Mouse (Mus musculus): ENCODE measurements around the gene Pdik1l. TPM values are rescaled to one million over a fixed set of nuclear protein-coding genes. Genes with fewer than 3 reads are reported as not detected.
"Not testable (repeated sequence)": the region's sequence is repeated elsewhere in the genome, so short reads cannot be mapped to it uniquely, and the experiment has no call there.

Pdik1l gene
- polyA plus RNA-seq, 1 experiment from 2014 or later: 20.2 TPM

- 91% methylated on average over 8 of the region's 8 CpGs for WGBS
- no peak overlapping the region for H3K4me2 ChIP-seq
- H3K9me3 ChIP-seq: no peaks in the 10 kb centered on the region
- ATAC-seq (ENCODE audit: insufficient number of reproducible peaks, low FRiP score, low TSS enrichment, low read depth): no peak
- no peak overlapping the region for H3K27ac ChIP-seq
- H3K36me3 ChIP-seq: no peaks in the 10 kb centered on the region
- H3K4me1 ChIP-seq: 0 out of 2 replicates have a peak, but pooled peaks cover 4% of the 10 kb centered on the region
- H3K4me3 ChIP-seq: no peak overlapping the region
- H3K9ac ChIP-seq: no peak overlapping the region
- peaks cover 10% of the 10 kb centered on the region; the same call in 1 of the 2 replicates for H3K27me3 ChIP-seq
These were observed 9.7 kb upstream of the Pdik1l start for GRCm38 (mm10) chr4:134297369-134297768.

GRCm38 (mm10) chr4:134296523-134296922 lies 8.8 kb upstream of the Pdik1l start:
- H3K9ac ChIP-seq: no peak overlapping the region
- no peak for ATAC-seq (ENCODE audit: insufficient number of reproducible peaks, low FRiP score, low TSS enrichment, low read depth)
- H3K27ac ChIP-seq: no peak overlapping the region
- 95% methylated on average over 4 of the region's 4 CpGs for WGBS
- H3K36me3 ChIP-seq: no peaks in the 10 kb centered on the region
- no peak overlapping the region for H3K4me3 ChIP-seq
- H3K9me3 ChIP-seq: no peaks in the 10 kb centered on the region
- peaks cover 10% of the 10 kb centered on the region; the same call in 1 of the 2 replicates for H3K27me3 ChIP-seq
- 0 out of 2 replicates have a peak, but pooled peaks cover 4% of the 10 kb centered on the region for H3K4me1 ChIP-seq
- no peak overlapping the region for H3K4me2 ChIP-seq

GRCm38 (mm10) chr4:134296096-134296495 lies 8.4 kb upstream of the Pdik1l start:
- 86% methylated on average over 4 of the region's 4 CpGs for WGBS
- H3K9me3 ChIP-seq: not testable (repeated sequence)

GRCm38 (mm10) chr4:134293692-134294163 lies 6.0 kb upstream of the Pdik1l start:
- Histone ChIP-seq H3K9ac (no peak overlapping the region), H3K4me2 (no peak overlapping the region), H3K4me1 (peaks cover 3% of the 10 kb centered on the region), H3K36me3 (no peaks in the 10 kb centered on the region), H3K9me3 (no peaks in the 10 kb centered on the region), H3K27ac (no peak overlapping the region), H3K27me3 (peaks cover 10% of the 10 kb centered on the region; the same call in 1 of the 2 replicates), H3K4me3 (no peak overlapping the region)
- ATAC-seq (ENCODE audit: insufficient number of reproducible peaks, low FRiP score, low TSS enrichment, low read depth): no peak
- WGBS: 45% methylated on average over 9 of the region's 9 CpGs

More at GRCm38 (mm10) chr4:134296096-134296495, 8.4 kb upstream of the Pdik1l start:
- not testable (repeated sequence) for H3K9ac ChIP-seq; H3K4me1 ChIP-seq; ATAC-seq (ENCODE audit: insufficient number of reproducible peaks, low FRiP score, low TSS enrichment, low read depth); H3K4me2 ChIP-seq; H3K27ac ChIP-seq; H3K36me3 ChIP-seq; H3K4me3 ChIP-seq
- peaks cover 10% of the 10 kb centered on the region; the same call in 1 of the 2 replicates for H3K27me3 ChIP-seq

GRCm38 (mm10) chr4:134293061-134293691 lies 5.5 kb upstream of the Pdik1l start:
- Histone ChIP-seq H3K36me3 (no peaks in the 10 kb centered on the region), H3K9ac (no peak overlapping the region), H3K27ac (no peak overlapping the region), H3K27me3 (peaks cover 10% of the 10 kb centered on the region; the same call in 1 of the 2 replicates), H3K9me3 (no peaks in the 10 kb centered on the region), H3K4me3 (no peak overlapping the region), H3K4me1 (peaks cover 8% of the 10 kb centered on the region), H3K4me2 (no peak overlapping the region)
- 67% methylated on average over 18 of the region's 18 CpGs for WGBS
- no peak for ATAC-seq (ENCODE audit: insufficient number of reproducible peaks, low FRiP score, low TSS enrichment, low read depth)

- no peaks in the 10 kb centered on the region for H3K36me3 ChIP-seq
- 14% methylated on average over 7 of the region's 7 CpGs for whole genome bisulfite sequencing
- no peak overlapping the region for H3K9ac ChIP-seq
- H3K27ac ChIP-seq: no peak overlapping the region
- ATAC-seq (ENCODE audit: insufficient number of reproducible peaks, low FRiP score, low TSS enrichment, low read depth): no peak
- H3K4me3 ChIP-seq: no peak overlapping the region
- H3K9me3 ChIP-seq: no peaks in the 10 kb centered on the region
- H3K4me1 ChIP-seq: peaks cover 13% of the 10 kb centered on the region
- H3K27me3 ChIP-seq: peaks cover 10% of the 10 kb centered on the region; the same call in 1 of the 2 replicates
- no peak overlapping the region for H3K4me2 ChIP-seq
These were observed 4.4 kb upstream of the Pdik1l start for GRCm38 (mm10) chr4:134292067-134292466.

- peak overlapping the region; percentile 99; the same call in 1 of the 2 replicates for H3K27ac ChIP-seq
- H3K4me1 ChIP-seq: peaks cover 24% of the 10 kb centered on the region
- ATAC-seq (ENCODE audit: insufficient number of reproducible peaks, low FRiP score, low TSS enrichment, low read depth): no peak
- H3K9me3 ChIP-seq: no peaks in the 10 kb centered on the region
- 23% methylated on average over 11 of the region's 11 CpGs for WGBS
- peaks cover 6% of the 10 kb centered on the region; the same call in 1 of the 2 replicates for H3K27me3 ChIP-seq
- H3K4me3 ChIP-seq: peak overlapping the region; percentile 98
- H3K9ac ChIP-seq: peak overlapping the region; percentile 91
- peak overlapping the region; percentile 79 for H3K4me2 ChIP-seq
- peaks cover 8% of the 10 kb centered on the region for H3K36me3 ChIP-seq
These were observed 932 bp upstream of the Pdik1l start for GRCm38 (mm10) chr4:134288397-134289256.

- Histone ChIP-seq H3K4me2 (peak overlapping the region; percentile 87), H3K4me1 (peaks cover 24% of the 10 kb centered on the region), H3K27me3 (no peaks in the 10 kb centered on the region), H3K4me3 (peak overlapping the region; percentile 98), H3K27ac (peak overlapping the region; percentile 99), H3K9ac (peak overlapping the region; percentile 98), H3K36me3 (peaks cover 14% of the 10 kb centered on the region), H3K9me3 (no peaks in the 10 kb centered on the region)
- WGBS: 0% methylated on average over 30 of the region's 59 CpGs
- peak; percentile 94 for ATAC-seq (ENCODE audit: insufficient number of reproducible peaks, low FRiP score, low TSS enrichment, low read depth)
These were observed 529 bp downstream of the Pdik1l start for GRCm38 (mm10) chr4:134287168-134287564.

GRCm38 (mm10) chr4:134286226-134287167 lies 1.2 kb downstream of the Pdik1l start:
- 3% methylated on average over 54 of the region's 59 CpGs for WGBS
- ATAC-seq (ENCODE audit: insufficient number of reproducible peaks, low FRiP score, low TSS enrichment, low read depth): peak; percentile 30
- H3K4me2 ChIP-seq: peak overlapping the region; percentile 87
- H3K4me1 ChIP-seq: peaks cover 24% of the 10 kb centered on the region
- H3K4me3 ChIP-seq: peak overlapping the region; percentile 98
- H3K9me3 ChIP-seq: no peaks in the 10 kb centered on the region
- peaks cover 19% of the 10 kb centered on the region for H3K36me3 ChIP-seq
- no peaks in the 10 kb centered on the region for H3K27me3 ChIP-seq
- H3K9ac ChIP-seq: peak overlapping the region; percentile 98
- peak overlapping the region; percentile 99 for H3K27ac ChIP-seq

GRCm38 (mm10) chr4:134284942-134285341 lies 2.8 kb downstream of the Pdik1l start:
- 86% methylated on average over 2 of the region's 2 CpGs for WGBS
- H3K36me3 ChIP-seq: peaks cover 30% of the 10 kb centered on the region
- H3K9ac ChIP-seq: no peak overlapping the region
- no peaks in the 10 kb centered on the region for H3K27me3 ChIP-seq
- no peak overlapping the region for H3K4me2 ChIP-seq
- H3K9me3 ChIP-seq: no peaks in the 10 kb centered on the region
- H3K4me1 ChIP-seq: peaks cover 24% of the 10 kb centered on the region
- no peak overlapping the region for H3K27ac ChIP-seq
- no peak overlapping the region for H3K4me3 ChIP-seq
- ATAC-seq (ENCODE audit: insufficient number of reproducible peaks, low FRiP score, low TSS enrichment, low read depth): no peak

Data from limb, embryonic 15.5 days (tissue).